Mouse (Mus musculus): ENCODE measurements around the gene Fez1. TPM values are rescaled to one million over a fixed set of nuclear protein-coding genes. Genes with fewer than 3 reads are reported as not detected.

Gene Fez1
- polyA plus RNA-seq, 1 experiment from 2014 or later = 0.15 TPM

DNA sequence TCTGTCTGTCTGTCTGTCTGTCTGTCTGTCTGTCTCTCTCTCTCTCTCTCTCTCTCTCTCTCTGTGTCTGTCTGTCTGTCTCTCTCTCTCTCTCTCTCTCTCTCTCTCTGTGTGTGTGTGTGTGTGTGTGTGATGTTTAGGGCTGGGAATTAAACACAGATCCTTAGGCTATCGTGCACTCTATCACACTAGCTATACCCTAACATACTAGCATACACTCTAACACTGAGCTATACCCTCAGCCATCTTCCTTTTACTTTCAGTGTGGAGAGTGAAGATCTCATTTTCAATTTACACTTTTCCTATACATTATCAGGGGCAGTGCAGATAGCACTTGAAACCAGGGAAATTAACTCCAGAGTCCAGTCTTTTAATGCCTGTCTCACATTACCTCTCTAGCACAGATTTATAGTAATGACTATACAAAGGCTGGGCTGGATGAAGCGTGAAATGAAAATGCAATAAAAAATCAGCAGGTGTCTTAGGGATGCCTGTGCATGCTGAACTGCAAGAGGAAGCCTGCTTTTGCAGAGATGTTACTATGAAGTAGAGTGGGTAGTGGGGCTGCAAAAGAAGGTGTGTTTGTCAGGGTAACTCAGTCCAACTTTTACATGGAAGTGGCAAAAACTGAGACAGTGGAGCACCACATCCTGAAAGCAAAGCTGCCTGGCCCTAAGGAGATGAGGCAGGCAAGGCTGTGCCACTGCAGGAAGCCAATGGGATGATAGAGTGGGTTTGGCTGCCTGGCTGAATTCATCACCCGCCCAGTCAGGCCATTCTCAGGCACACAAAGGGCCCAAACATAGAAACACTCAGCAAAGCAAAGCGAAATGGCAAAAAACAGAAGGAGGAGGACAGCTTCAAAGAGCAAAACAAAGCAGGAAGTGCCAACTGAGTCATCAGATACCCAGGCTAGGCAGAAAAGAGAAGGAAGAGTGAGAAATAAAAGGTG lies 43.5 kb downstream of the Fez1 start:
- no peak for ATAC-seq
- H3K4me1 ChIP-seq (ENCODE audit: insufficient read depth) = no peaks in the 10 kb centered on the region
- H3K9me3 ChIP-seq (ENCODE audit: low read length) = no peaks in the 10 kb centered on the region
- H3K27me3 ChIP-seq (ENCODE audit: insufficient read depth, low read length) = no peaks in the 10 kb centered on the region
- H3K36me3 ChIP-seq (replicated peaks; ENCODE audit: insufficient read depth, low read length) = no peaks in the 10 kb centered on the region
- no peak overlapping the region for H3K27ac ChIP-seq (ENCODE audit: low read depth)
- TF ChIP-seq CTCF (IDR thresholded peaks at IDR 0.05; ENCODE audit: low read depth) (no peak), EP300 (IDR thresholded peaks at IDR 0.05; ENCODE audit: low read depth) (no peak)
- no peak for DNase-seq
- no peak overlapping the region for H3K9ac ChIP-seq (replicated peaks)
- WGBS (ENCODE audit: insufficient replicate concordance) = 53% methylated on average over 4 of the region's 4 CpGs
- no peak overlapping the region for H3K4me3 ChIP-seq (ENCODE audit: low read depth, low read length)
- H3K4me2 ChIP-seq (ENCODE audit: low read depth, low read length) = no peak overlapping the region

DNA sequence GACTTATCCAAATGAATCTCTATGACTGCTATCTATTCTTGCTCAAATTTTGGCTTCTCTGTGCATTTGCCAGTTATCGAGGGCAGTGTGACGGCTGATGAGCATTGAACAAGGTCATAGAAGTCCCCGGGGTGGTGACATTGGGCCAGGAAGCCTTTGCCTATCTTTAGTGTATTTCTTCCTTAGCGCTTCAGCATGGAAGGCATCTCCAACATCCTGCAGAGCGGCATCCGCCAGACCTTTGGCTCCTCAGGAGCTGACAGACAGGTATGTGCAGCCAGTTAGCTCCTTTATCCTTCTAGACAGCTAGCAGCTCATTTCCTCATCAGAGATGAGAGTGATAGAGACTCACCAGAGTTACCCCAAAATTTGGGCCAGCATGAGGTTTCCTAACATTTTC lies 47.0 kb downstream of the Fez1 start:
- Histone ChIP-seq H3K4me3 (ENCODE audit: low read depth, low read length) (no peak overlapping the region), H3K4me2 (ENCODE audit: low read depth, low read length) (no peak overlapping the region), H3K9ac (replicated peaks) (no peak overlapping the region), H3K9me3 (ENCODE audit: low read length) (no peaks in the 10 kb centered on the region), H3K4me1 (ENCODE audit: insufficient read depth) (no peaks in the 10 kb centered on the region), H3K27me3 (ENCODE audit: insufficient read depth, low read length) (no peaks in the 10 kb centered on the region), H3K27ac (ENCODE audit: low read depth) (no peak overlapping the region), H3K36me3 (replicated peaks; ENCODE audit: insufficient read depth, low read length) (no peaks in the 10 kb centered on the region)
- ATAC-seq = no peak
- DNase-seq = no peak
- TF ChIP-seq CTCF (IDR thresholded peaks at IDR 0.05; ENCODE audit: low read depth) = no peak
- TF ChIP-seq EP300 (IDR thresholded peaks at IDR 0.05; ENCODE audit: low read depth) = no peak
- 78% methylated on average over 6 of the region's 6 CpGs for WGBS (ENCODE audit: insufficient replicate concordance)

DNA sequence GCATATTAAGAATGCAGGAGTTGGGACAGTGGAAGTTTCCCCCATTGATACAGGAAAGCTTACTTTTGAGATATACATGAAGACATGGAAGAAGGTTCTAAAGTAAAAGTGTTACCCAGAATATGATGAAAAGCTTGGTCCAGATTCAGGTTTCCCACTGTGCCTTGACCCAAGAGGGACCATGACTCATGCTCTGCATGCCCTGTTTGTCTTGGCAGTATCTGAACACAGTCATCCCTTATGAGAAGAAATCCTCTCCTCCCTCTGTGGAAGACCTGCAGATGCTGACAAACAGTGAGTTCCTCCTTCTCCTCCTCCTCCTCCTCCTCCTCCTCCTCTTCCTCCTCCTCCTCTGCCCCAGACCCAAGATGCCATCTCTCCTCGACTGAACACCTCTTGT lies 48.6 kb downstream of the Fez1 start:
- 38% methylated on average over 1 of the region's 1 CpGs for WGBS (ENCODE audit: insufficient replicate concordance)
- no peaks in the 10 kb centered on the region for H3K36me3 ChIP-seq (replicated peaks; ENCODE audit: insufficient read depth, low read length)
- no peaks in the 10 kb centered on the region for H3K9me3 ChIP-seq (ENCODE audit: low read length)
- no peaks in the 10 kb centered on the region for H3K4me1 ChIP-seq (ENCODE audit: insufficient read depth)
- H3K9ac ChIP-seq (replicated peaks) = no peak overlapping the region
- H3K27me3 ChIP-seq (ENCODE audit: insufficient read depth, low read length) = no peaks in the 10 kb centered on the region
- no peak overlapping the region for H3K4me3 ChIP-seq (ENCODE audit: low read depth, low read length)
- no peak for DNase-seq
- H3K4me2 ChIP-seq (ENCODE audit: low read depth, low read length) = no peak overlapping the region
- TF ChIP-seq CTCF (IDR thresholded peaks at IDR 0.05; ENCODE audit: low read depth) = no peak
- TF ChIP-seq EP300 (IDR thresholded peaks at IDR 0.05; ENCODE audit: low read depth) = no peak
- no peak for ATAC-seq
- no peak overlapping the region for H3K27ac ChIP-seq (ENCODE audit: low read depth)

DNA sequence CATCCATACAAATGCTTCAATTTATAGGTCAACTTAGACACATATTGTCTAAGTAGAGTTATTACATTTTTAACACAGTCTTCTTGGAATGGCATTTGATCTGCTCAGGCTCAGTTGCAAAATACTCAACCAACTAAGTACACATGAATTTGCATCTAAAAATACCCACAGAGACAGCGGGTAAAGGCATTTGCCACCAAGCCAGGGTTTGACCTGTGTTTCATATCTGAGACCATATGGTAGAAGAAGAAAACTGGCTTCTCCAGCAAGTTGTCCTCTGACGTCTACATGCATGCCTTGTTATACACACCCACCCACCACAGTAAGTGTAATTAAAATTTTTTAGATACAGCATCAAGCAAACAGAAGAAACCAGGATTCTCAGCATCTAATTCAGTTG lies 52.1 kb downstream of the Fez1 start:
- H3K4me1 ChIP-seq (ENCODE audit: insufficient read depth) = no peaks in the 10 kb centered on the region

DNA sequence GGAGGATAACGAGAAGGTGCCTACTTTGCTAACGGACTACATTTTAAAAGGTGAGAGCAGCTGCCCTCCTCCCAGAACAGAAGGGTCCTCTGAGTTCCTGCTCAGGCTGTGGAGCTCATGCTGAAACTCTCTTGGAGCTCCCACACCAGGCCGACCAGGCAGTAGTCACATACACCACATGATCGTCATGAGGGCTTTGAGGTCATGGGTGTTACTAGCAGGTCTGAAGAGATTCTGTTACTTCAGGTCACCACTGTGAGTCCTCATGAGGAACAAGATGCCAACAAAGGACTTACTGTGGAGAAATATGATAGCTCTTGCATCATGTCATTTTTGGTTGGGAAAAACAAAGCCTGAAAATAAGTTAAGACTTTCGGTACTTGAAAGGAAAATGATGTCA lies 54.6 kb downstream of the Fez1 start:
- Histone ChIP-seq H3K9ac (replicated peaks) (no peak overlapping the region), H3K4me3 (ENCODE audit: low read depth, low read length) (no peak overlapping the region), H3K9me3 (ENCODE audit: low read length) (no peaks in the 10 kb centered on the region), H3K36me3 (replicated peaks; ENCODE audit: insufficient read depth, low read length) (no peaks in the 10 kb centered on the region), H3K4me1 (ENCODE audit: insufficient read depth) (no peaks in the 10 kb centered on the region), H3K4me2 (ENCODE audit: low read depth, low read length) (no peak overlapping the region), H3K27me3 (ENCODE audit: insufficient read depth, low read length) (no peaks in the 10 kb centered on the region), H3K27ac (ENCODE audit: low read depth) (no peak overlapping the region)
- TF ChIP-seq CTCF (IDR thresholded peaks at IDR 0.05; ENCODE audit: low read depth) (no peak), EP300 (IDR thresholded peaks at IDR 0.05; ENCODE audit: low read depth) (no peak)
- ATAC-seq (no peak), DNase-seq (no peak)
- WGBS (ENCODE audit: insufficient replicate concordance) = 81% methylated on average over 5 of the region's 5 CpGs

More for the DNA sequence above, 52.1 kb downstream of the Fez1 start:
- no peak for ATAC-seq
- Histone ChIP-seq H3K4me2 (ENCODE audit: low read depth, low read length) (no peak overlapping the region), H3K27ac (ENCODE audit: low read depth) (no peak overlapping the region), H3K27me3 (ENCODE audit: insufficient read depth, low read length) (no peaks in the 10 kb centered on the region), H3K9me3 (ENCODE audit: low read length) (no peaks in the 10 kb centered on the region), H3K36me3 (replicated peaks; ENCODE audit: insufficient read depth, low read length) (no peaks in the 10 kb centered on the region), H3K9ac (replicated peaks) (no peak overlapping the region), H3K4me3 (ENCODE audit: low read depth, low read length) (no peak overlapping the region)
- DNase-seq = no peak
- no peak for TF ChIP-seq EP300 (IDR thresholded peaks at IDR 0.05; ENCODE audit: low read depth)
- TF ChIP-seq CTCF (IDR thresholded peaks at IDR 0.05; ENCODE audit: low read depth) = no peak
- WGBS (ENCODE audit: insufficient replicate concordance) = 70% methylated on average over 2 of the region's 2 CpGs

DNA sequence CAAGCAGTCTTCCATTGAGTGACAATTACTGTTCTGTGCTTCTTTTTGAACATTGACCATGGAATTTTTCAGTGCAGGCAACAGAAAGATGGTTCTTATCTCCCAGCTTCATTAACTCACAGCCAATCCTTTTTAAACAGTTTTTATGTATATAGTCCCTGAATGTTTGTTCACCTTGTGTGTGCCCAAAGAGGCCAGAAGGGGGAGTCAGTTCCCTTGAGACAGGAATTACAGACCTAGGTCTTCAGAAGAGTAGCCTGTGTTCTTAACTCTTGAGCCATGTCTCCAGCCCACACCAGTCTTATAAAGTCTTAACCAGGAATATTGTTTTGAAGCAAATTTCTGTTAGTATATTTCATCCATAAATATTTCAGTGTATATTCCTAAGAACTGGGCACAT lies 55.1 kb downstream of the Fez1 start:
- Histone ChIP-seq H3K27me3 (ENCODE audit: insufficient read depth, low read length) (no peaks in the 10 kb centered on the region), H3K4me3 (ENCODE audit: low read depth, low read length) (no peak overlapping the region), H3K9me3 (ENCODE audit: low read length) (no peaks in the 10 kb centered on the region), H3K4me1 (ENCODE audit: insufficient read depth) (no peaks in the 10 kb centered on the region), H3K4me2 (ENCODE audit: low read depth, low read length) (no peak overlapping the region), H3K36me3 (replicated peaks; ENCODE audit: insufficient read depth, low read length) (no peaks in the 10 kb centered on the region), H3K27ac (ENCODE audit: low read depth) (no peak overlapping the region), H3K9ac (replicated peaks) (no peak overlapping the region)
- ATAC-seq (no peak), DNase-seq (no peak)
- TF ChIP-seq CTCF (IDR thresholded peaks at IDR 0.05; ENCODE audit: low read depth) (no peak), EP300 (IDR thresholded peaks at IDR 0.05; ENCODE audit: low read depth) (no peak)
